Mouse (Mus musculus): ENCODE measurements around the gene Ccm2l.

DNA sequence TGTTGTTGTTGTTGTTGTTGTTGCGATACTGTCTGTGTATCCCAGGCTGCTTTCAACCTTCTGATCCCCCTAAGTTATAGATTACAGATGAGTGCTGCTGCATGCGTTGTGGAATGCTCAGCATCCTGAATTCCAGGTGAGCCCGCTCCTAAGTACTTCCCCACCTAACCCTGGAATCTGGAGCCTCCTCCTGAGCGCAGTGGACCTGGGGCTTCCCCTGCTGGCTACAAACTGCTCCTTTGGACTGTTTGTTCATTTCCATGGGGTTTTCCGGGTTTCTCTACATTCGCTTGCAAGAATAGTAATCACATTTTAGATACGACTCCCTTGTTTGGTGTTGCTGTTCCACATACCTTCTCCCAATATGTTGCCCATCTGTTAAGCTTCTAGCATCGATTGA lies 17.5 kb downstream of the Ccm2l start:
- no peak for TF ChIP-seq CTCF (IDR thresholded peaks at IDR 0.05; ENCODE audit: borderline replicate concordance, extremely low read depth, insufficient read depth, insufficient read length)
- no peak for TF ChIP-seq POLR2A (IDR thresholded peaks at IDR 0.05; ENCODE audit: borderline replicate concordance, extremely low read depth, insufficient read depth, insufficient read length, poor library complexity, severe bottlenecking)

All from brain, embryonic 14.5 days (tissue).